Mouse (Mus musculus): Measurements from ENCODE around the gene Ceacam18.

DNA sequence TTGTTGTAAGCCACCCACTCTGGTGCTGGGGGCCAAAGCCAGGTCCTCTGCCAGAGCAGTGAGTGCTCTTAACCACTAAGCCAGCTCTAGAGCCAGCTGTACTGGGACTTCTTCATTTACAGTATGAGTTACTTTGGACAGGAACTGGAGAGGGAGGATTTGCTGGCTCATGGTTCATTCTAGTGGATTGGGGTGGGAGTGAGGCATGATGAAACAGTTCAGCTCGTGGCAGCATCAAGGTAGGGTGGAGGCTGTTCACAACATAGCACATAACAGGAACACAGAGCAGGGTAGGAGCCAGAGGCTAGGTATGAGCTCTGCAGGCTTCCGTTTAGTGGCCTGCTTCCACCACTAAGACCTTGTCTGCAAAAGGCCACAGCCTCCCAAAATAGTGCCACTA, 1.7 kb downstream of the Ceacam18 start:
- TF ChIP-seq POLR2A (IDR thresholded peaks at IDR 0.05; ENCODE audit: control insufficient read depth, low read depth, low read length): no peak
- no peak for TF ChIP-seq CTCF (IDR thresholded peaks at IDR 0.05; ENCODE audit: control insufficient read depth, insufficient read depth, insufficient replicate concordance, low read depth, low read length)
